Mouse (Mus musculus) lung, embryonic 15.5 days (tissue): ENCODE data around the gene Stard10. TPM values are rescaled to one million over a fixed set of nuclear protein-coding genes. Genes with fewer than 3 reads are reported as not detected.

ENCODE experiments used
- ATAC-seq: fragments of 200-750 bp; cut with Nextera tagmentation; 2 replicates; pipeline ENCODE4 v1.8.0; 2017; ENCODE audit warnings: moderate number of reproducible peaks, borderline replicate concordance; ENCODE audit not compliant: low FRiP score, low TSS enrichment; ENCODE audit errors: extremely low read depth
- H3K27ac ChIP-seq: fragments of 300-500 bp; sonication (generic); 2 replicates; pipeline ENCODE4 v1.5.1; 2015; ENCODE audit warnings: moderate library complexity, mild to moderate bottlenecking, inconsistent platforms
- H3K27me3 ChIP-seq: fragments of 300-500 bp; sonication (generic); 2 replicates; pipeline ENCODE4 v1.6.1; 2015; ENCODE audit warnings: inconsistent platforms
- H3K36me3 ChIP-seq: fragments of 300-500 bp; sonication (generic); 2 replicates; pipeline ENCODE4 v1.6.1; 2015; ENCODE audit warnings: inconsistent platforms
- H3K4me1 ChIP-seq: fragments of 300-500 bp; sonication (generic); 2 replicates; pipeline ENCODE4 v1.6.1; 2015; ENCODE audit warnings: inconsistent platforms
- H3K4me2 ChIP-seq: fragments of 300-500 bp; sonication (generic); 2 replicates; pipeline ENCODE4 v1.6.1; 2015; ENCODE audit warnings: inconsistent platforms, mild to moderate bottlenecking, moderate library complexity
- H3K4me3 ChIP-seq: fragments of 300-500 bp; sonication (generic); 2 replicates; pipeline ENCODE4 v1.5.1; 2015; ENCODE audit warnings: mild to moderate bottlenecking, inconsistent platforms
- H3K9ac ChIP-seq: fragments of 300-500 bp; sonication (generic); 2 replicates; pipeline ENCODE4 v1.6.1; 2015; ENCODE audit warnings: inconsistent platforms
- H3K9me3 ChIP-seq: fragments of 300-500 bp; sonication (generic); 2 replicates; pipeline ENCODE4 v1.6.1; 2016; ENCODE audit warnings: inconsistent platforms
- WGBS: fragments of 180-500 bp; shearing (Covaris S2); methylation state at CpG from one replicate; pipeline ENCODE4 v1.1.7; 2015; 5-methylcytosine and 5-hydroxymethylcytosine counted together
- polyA plus RNA-seq: library from polyadenylated mRNA; unstranded; fragments of >200 nt; fragmentation: Nextera tagmentation; extraction: Ambion mirVana; gene quantifications from 2 replicates; pipeline ENCODE4 v1.2.1, GENCODE M21; 2015

The Stard10 gene
- polyA plus RNA-seq, 1 experiment from 2014 or later, result 45.9 TPM

GRCm38 (mm10) chr7:101306841-101307240 lies 10.0 kb upstream of the Stard10 start:
- Histone ChIP-seq H3K27me3 (no peaks in the 10 kb centered on the region), H3K9ac (no peak overlapping the region), H3K9me3 (no peaks in the 10 kb centered on the region), H3K36me3 (no peaks in the 10 kb centered on the region), H3K27ac (no peak overlapping the region), H3K4me3 (no peak overlapping the region), H3K4me2 (no peak overlapping the region), H3K4me1 (peaks cover 14% of the 10 kb centered on the region)
- 25% methylated on average over 2 of the region's 2 CpGs for WGBS
- ATAC-seq, result no peak

GRCm38 (mm10) chr7:101309985-101310326 lies 6.9 kb upstream of the Stard10 start:
- peak overlapping the region; percentile 62; the same call in 1 of the 2 replicates for H3K9ac ChIP-seq
- peak overlapping the region; percentile 59 for H3K4me3 ChIP-seq
- H3K9me3 ChIP-seq, result no peaks in the 10 kb centered on the region
- H3K27me3 ChIP-seq, result no peaks in the 10 kb centered on the region
- ATAC-seq, result no peak
- H3K4me1 ChIP-seq, result peaks cover 8% of the 10 kb centered on the region; the same call in 1 of the 2 replicates
- WGBS, result 32% methylated on average over 5 of the region's 5 CpGs
- peak overlapping the region; percentile 65 for H3K4me2 ChIP-seq
- no peaks in the 10 kb centered on the region for H3K36me3 ChIP-seq
- H3K27ac ChIP-seq, result peak overlapping the region; percentile 99

- no peaks in the 10 kb centered on the region for H3K27me3 ChIP-seq
- H3K4me3 ChIP-seq, result peak overlapping the region; percentile 59
- peak; percentile 98 for ATAC-seq
- peak overlapping the region; percentile 99 for H3K27ac ChIP-seq
- peak overlapping the region; percentile 65 for H3K4me2 ChIP-seq
- peak overlapping the region; percentile 62 for H3K9ac ChIP-seq
- WGBS, result under 1% methylated on average over 43 of the region's 43 CpGs
- H3K4me1 ChIP-seq, result peaks cover 8% of the 10 kb centered on the region; the same call in 1 of the 2 replicates
- no peaks in the 10 kb centered on the region for H3K36me3 ChIP-seq
- H3K9me3 ChIP-seq, result no peaks in the 10 kb centered on the region
These were observed 6.4 kb upstream of the Stard10 start for GRCm38 (mm10) chr7:101310327-101311028.

- Histone ChIP-seq H3K36me3 (no peaks in the 10 kb centered on the region), H3K4me1 (peaks cover 8% of the 10 kb centered on the region; the same call in 1 of the 2 replicates), H3K27me3 (no peaks in the 10 kb centered on the region), H3K4me3 (peak overlapping the region; percentile 59), H3K27ac (0 out of 2 replicates have a peak overlapping the region, but pooled peaks have one; percentile 99), H3K9ac (no peak overlapping the region), H3K9me3 (no peaks in the 10 kb centered on the region), H3K4me2 (peak overlapping the region; percentile 46)
- no peak for ATAC-seq
- 38% methylated on average over 2 of the region's 2 CpGs for WGBS
These were observed 5.8 kb upstream of the Stard10 start for GRCm38 (mm10) chr7:101311061-101311460.

- H3K4me2 ChIP-seq, result no peak overlapping the region
- no peak for ATAC-seq
- H3K36me3 ChIP-seq, result no peaks in the 10 kb centered on the region
- H3K4me1 ChIP-seq, result peaks cover 14% of the 10 kb centered on the region
- H3K27ac ChIP-seq, result no peak overlapping the region
- H3K27me3 ChIP-seq, result no peaks in the 10 kb centered on the region
- H3K9ac ChIP-seq, result no peak overlapping the region
- H3K4me3 ChIP-seq, result no peak overlapping the region
- no peaks in the 10 kb centered on the region for H3K9me3 ChIP-seq
- 60% methylated on average over 3 of the region's 3 CpGs for WGBS
These were observed 3.9 kb upstream of the Stard10 start for GRCm38 (mm10) chr7:101313033-101313432.

- Histone ChIP-seq H3K4me1 (peaks cover 14% of the 10 kb centered on the region), H3K27ac (no peak overlapping the region), H3K9me3 (no peaks in the 10 kb centered on the region), H3K4me2 (no peak overlapping the region), H3K9ac (no peak overlapping the region), H3K36me3 (no peaks in the 10 kb centered on the region), H3K27me3 (no peaks in the 10 kb centered on the region), H3K4me3 (no peak overlapping the region)
- no peak for ATAC-seq
- 61% methylated on average over 5 of the region's 5 CpGs for WGBS
These were observed 2.5 kb upstream of the Stard10 start for GRCm38 (mm10) chr7:101314396-101314795.

- H3K27ac ChIP-seq, result no peak overlapping the region
- no peak overlapping the region for H3K9ac ChIP-seq
- H3K36me3 ChIP-seq, result no peaks in the 10 kb centered on the region
- H3K4me3 ChIP-seq, result no peak overlapping the region
- H3K9me3 ChIP-seq, result no peaks in the 10 kb centered on the region
- ATAC-seq, result no peak
- no peaks in the 10 kb centered on the region for H3K27me3 ChIP-seq
- no peak overlapping the region for H3K4me2 ChIP-seq
- H3K4me1 ChIP-seq, result peaks cover 19% of the 10 kb centered on the region
These were observed 1.2 kb upstream of the Stard10 start for GRCm38 (mm10) chr7:101315699-101316098.

- 0 out of 2 replicates have a peak, but pooled peaks have one; percentile 38 for ATAC-seq
- no peak overlapping the region for H3K9ac ChIP-seq
- peaks cover 19% of the 10 kb centered on the region for H3K4me1 ChIP-seq
- WGBS, result 31% methylated on average over 6 of the region's 6 CpGs
- 0 out of 2 replicates have a peak overlapping the region, but pooled peaks have one; percentile 33 for H3K27ac ChIP-seq
- no peak overlapping the region for H3K4me2 ChIP-seq
- no peaks in the 10 kb centered on the region for H3K27me3 ChIP-seq
- no peaks in the 10 kb centered on the region for H3K36me3 ChIP-seq
- no peak overlapping the region for H3K4me3 ChIP-seq
- no peaks in the 10 kb centered on the region for H3K9me3 ChIP-seq
These were observed 290 bp upstream of the Stard10 start for GRCm38 (mm10) chr7:101316591-101317001.

- no peak for ATAC-seq
- peaks cover 31% of the 10 kb centered on the region for H3K4me1 ChIP-seq
- no peak overlapping the region for H3K27ac ChIP-seq
- no peak overlapping the region for H3K9ac ChIP-seq
- no peak overlapping the region for H3K4me3 ChIP-seq
- H3K4me2 ChIP-seq, result no peak overlapping the region
- WGBS, result 50% methylated on average over 4 of the region's 4 CpGs
- no peaks in the 10 kb centered on the region for H3K27me3 ChIP-seq
- H3K9me3 ChIP-seq, result no peaks in the 10 kb centered on the region
- no peaks in the 10 kb centered on the region for H3K36me3 ChIP-seq
These were observed 2.0 kb downstream of the Stard10 start for GRCm38 (mm10) chr7:101318848-101319247.

- 70% methylated on average over 1 of the region's 1 CpGs for WGBS
- Histone ChIP-seq H3K36me3 (no peaks in the 10 kb centered on the region), H3K27me3 (no peaks in the 10 kb centered on the region), H3K4me2 (peak overlapping the region; percentile 96; the same call in 1 of the 2 replicates), H3K4me1 (peaks cover 31% of the 10 kb centered on the region), H3K9me3 (no peaks in the 10 kb centered on the region), H3K4me3 (no peak overlapping the region), H3K27ac (0 out of 2 replicates have a peak overlapping the region, but pooled peaks have one; percentile 0), H3K9ac (no peak overlapping the region)
- no peak for ATAC-seq
These were observed 2.9 kb downstream of the Stard10 start for GRCm38 (mm10) chr7:101319796-101320195.

- peaks cover 31% of the 10 kb centered on the region for H3K4me1 ChIP-seq
- no peaks in the 10 kb centered on the region for H3K27me3 ChIP-seq
- H3K27ac ChIP-seq, result peak overlapping the region; percentile 86
- peak overlapping the region; percentile 58 for H3K9ac ChIP-seq
- peak; percentile 52; the same call in 1 of the 2 replicates for ATAC-seq
- 5% methylated on average over 17 of the region's 37 CpGs for WGBS
- H3K9me3 ChIP-seq, result no peaks in the 10 kb centered on the region
- H3K4me3 ChIP-seq, result peak overlapping the region; percentile 66
- no peaks in the 10 kb centered on the region for H3K36me3 ChIP-seq
- H3K4me2 ChIP-seq, result peak overlapping the region; percentile 96
These were observed 3.7 kb downstream of the Stard10 start for GRCm38 (mm10) chr7:101320399-101321217.
